Mouse (Mus musculus) cerebellum, adult (tissue): Measurements from ENCODE around the gene Lsm10.
"Not testable (repeated sequence)": the region's sequence is repeated elsewhere in the genome, so short reads cannot be mapped to it uniquely, and the experiment has no call there.

ENCODE experiments used
- ATAC-seq: cut with Nextera tagmentation; 2 replicates; pipeline ENCODE4 v1.9.2; 2017; ENCODE audit warnings: mild to moderate bottlenecking, moderate library complexity, mixed read lengths; ENCODE audit not compliant: insufficient number of reproducible peaks, low FRiP score, low TSS enrichment

Gene Lsm10

GRCm38 (mm10) chr4:126091873-126092272 is 4.5 kb upstream of the Lsm10 start:
- no peak for ATAC-seq

DNA sequence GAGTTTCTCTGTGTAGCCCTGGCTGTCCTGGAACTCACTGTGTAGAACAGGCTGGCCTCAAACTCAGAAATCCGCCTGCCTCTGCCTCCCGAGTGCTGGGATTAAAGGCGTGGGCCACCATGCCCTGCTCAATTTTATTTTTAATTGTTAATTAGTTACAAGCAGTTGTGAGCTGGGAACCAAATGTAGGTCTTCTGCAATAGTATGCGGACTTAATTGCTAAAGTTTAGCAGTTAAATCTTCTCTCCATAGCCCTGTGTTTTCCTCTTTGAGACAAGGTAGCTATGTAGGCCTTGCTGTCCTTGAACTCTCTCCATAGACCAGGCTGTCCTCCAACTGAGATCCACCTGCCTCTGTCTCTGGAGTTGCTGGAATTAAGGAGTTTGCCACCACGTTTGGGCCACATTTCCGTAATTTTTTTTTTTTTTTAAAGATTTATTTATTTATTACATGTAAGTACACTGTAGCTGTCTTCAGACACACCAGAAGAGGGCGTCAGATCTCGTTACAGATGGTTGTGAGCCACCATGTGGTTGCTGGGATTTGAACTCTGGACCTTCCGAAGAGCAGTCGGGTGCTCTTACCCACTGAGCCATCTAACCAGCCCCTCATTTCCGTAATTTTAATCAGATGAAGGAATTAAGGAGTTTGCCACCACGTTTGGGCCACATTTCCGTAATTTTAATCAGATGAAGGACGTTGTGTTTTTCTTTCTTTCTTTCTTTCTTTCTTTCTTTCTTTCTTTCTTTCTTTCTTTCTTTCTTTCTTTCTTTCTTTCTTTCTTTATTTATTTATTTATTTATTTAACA is 597 bp upstream of the Lsm10 start:
- not testable (repeated sequence) for ATAC-seq

GRCm38 (mm10) chr4:126097711-126098253 is 1.4 kb downstream of the Lsm10 start:
- no peak for ATAC-seq

DNA sequence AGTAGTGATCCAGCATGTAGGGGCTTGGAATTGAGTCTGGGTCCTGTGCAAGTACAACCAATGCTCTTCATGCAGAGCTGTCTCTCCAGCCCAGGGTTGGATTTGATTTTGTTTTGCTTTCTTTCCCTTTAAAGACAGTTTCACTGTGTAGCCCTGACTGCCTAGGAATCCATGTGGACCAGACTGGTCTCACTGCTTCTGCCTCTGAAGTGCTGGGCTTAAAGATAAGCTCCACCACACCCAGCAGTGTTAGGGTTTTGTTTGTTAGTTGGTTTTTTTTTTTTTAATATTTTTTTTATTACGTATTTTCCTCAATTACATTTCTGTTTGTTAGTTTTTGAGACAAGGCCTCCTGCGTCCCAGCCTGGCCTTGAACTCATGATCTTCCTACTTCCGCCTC is 2.9 kb downstream of the Lsm10 start:
- ATAC-seq = no peak

- ATAC-seq = no peak
Measured at GRCm38 (mm10) chr4:126100764-126101163, 4.3 kb downstream of the Lsm10 start.

- no peak for ATAC-seq
Measured at GRCm38 (mm10) chr4:126102061-126102841, 5.8 kb downstream of the Lsm10 start.

- ATAC-seq = peak; percentile 48; the same call in 1 of the 2 replicates
Measured at GRCm38 (mm10) chr4:126103057-126103581, 6.7 kb downstream of the Lsm10 start.

DNA sequence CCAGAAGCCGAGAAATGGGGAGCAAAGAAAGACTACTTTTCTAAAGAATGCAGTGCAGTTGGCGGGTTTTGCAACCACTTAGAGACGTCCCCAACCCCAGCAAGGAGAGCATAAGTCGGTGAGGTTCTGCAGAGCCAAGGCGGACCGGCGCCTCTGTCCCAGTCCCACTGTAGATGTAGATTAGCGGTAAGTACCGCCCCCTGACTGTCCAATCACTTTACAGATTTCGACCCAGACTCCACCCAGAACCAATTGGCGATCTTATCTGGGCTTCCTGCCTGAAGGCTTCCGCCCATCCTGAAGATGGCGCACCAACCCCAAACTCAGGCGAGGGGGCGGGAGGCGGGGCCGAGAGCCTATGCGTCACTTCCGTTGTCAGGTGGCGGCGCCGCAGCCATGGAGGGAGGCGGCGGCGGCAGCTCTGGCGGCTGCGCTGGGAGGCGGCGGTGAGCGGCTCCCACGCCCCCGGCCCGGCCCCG is 7.2 kb downstream of the Lsm10 start, which contains the start of gene Stk40:
Stk40 (plus strand) TSS at position 368 of the 479 bp plus-strand sequence.
- ATAC-seq = peak; percentile 94

GRCm38 (mm10) chr4:126104261-126105075 is 8.0 kb downstream of the Lsm10 start:
- ATAC-seq = peak; percentile 22; the same call in 1 of the 2 replicates

- no peak for ATAC-seq
Measured at GRCm38 (mm10) chr4:126105131-126105783, 8.8 kb downstream of the Lsm10 start.

DNA sequence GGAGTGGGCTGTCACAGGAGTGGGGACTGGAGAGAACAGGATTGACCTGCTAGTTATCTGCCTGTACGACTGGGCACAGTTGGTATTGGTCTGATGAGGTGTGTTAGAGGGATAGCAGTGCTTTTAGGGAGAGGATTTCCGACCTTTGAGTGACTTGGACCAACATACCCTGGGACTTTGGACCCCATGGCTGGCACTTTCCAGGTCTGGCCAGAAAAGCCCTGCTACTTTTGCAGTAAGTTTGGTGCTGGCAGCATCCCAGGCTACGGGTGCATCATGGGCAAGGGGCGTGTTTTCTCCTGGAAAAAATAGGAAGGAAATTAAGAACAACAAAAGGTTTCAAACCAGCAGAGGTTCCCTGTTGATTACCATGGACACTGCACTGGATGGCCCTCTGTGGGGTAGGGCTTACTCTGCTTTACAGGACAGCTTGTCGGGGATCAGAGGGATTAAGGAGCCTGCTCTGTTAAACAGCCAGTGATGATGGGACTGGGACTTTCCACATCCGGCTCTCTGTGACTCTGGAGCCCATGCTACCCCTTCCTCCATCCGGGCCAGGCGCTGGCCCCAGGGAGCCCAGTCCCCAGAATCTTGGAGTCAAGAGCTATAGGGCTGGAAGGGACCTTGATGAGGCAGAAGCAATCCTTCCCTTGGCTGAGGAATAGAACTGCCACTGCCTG is 11.8 kb downstream of the Lsm10 start:
- no peak for ATAC-seq

- no peak for ATAC-seq
Measured at GRCm38 (mm10) chr4:126109613-126110373, 13.4 kb downstream of the Lsm10 start.

GRCm38 (mm10) chr4:126110374-126111152 is 14.1 kb downstream of the Lsm10 start:
- peak; percentile 31; the same call in 1 of the 2 replicates for ATAC-seq

- ATAC-seq = no peak
Measured at GRCm38 (mm10) chr4:126111153-126111549, 14.7 kb downstream of the Lsm10 start.

GRCm38 (mm10) chr4:126113243-126113642 is 16.8 kb downstream of the Lsm10 start:
- peak; percentile 50; the same call in 1 of the 2 replicates for ATAC-seq

DNA sequence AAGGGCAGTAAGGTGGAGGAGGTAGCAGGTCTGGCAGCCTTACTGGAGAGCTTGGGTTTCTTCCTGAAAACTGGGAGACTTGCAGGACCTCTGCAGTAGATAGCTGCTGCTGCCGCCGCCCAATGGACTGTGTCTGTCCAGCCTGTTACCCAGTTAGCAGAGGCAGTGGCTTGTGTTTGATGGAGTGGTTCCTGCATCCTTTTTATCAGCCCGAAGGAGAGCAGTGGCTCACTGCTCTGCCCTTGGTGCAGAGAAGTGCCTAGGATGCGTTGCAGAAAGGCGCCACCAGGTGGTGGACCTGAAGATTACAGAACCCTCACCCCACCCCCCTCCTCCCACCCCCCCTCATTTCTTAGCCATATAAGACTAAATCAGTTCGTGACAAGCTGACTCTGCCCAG is 17.5 kb downstream of the Lsm10 start:
- ATAC-seq = no peak

GRCm38 (mm10) chr4:126115411-126115810 is 19.0 kb downstream of the Lsm10 start:
- ATAC-seq = no peak
